Mouse (Mus musculus) E14TG2a.4 (cell line): ENCODE results near the gene Atp6v0c.

ENCODE experiments used
- H3K27me3 ChIP-seq: 2 replicates; pipeline ENCODE4 v1.6.1; 2014; ENCODE audit warnings: low read length, control low read depth; ENCODE audit not compliant: insufficient read depth
- H3K36me3 ChIP-seq: 2 replicates; pipeline ENCODE4 v1.6.1; 2014; ENCODE audit warnings: low read length, control low read depth; ENCODE audit not compliant: insufficient read depth
- H3K4me1 ChIP-seq: replicated peaks from 2 replicates; pipeline ENCODE4 v1.6.1; 2014; ENCODE audit warnings: low read depth, low read length, control low read depth
- H3K4me3 ChIP-seq: replicated peaks from 2 replicates; pipeline ENCODE4 v1.5.1; 2014; ENCODE audit warnings: mild to moderate bottlenecking, low read length
- H3K9me3 ChIP-seq: 2 replicates; pipeline ENCODE4 v1.6.1; 2014; ENCODE audit warnings: low read length, control low read depth
- CTCF ChIP-seq: conservative IDR thresholded peaks from 2 replicates; pipeline ENCODE4 v1.5.1; 2014; ENCODE audit warnings: low read length
- NANOG ChIP-seq: IDR thresholded peaks from 2 replicates; pipeline ENCODE4 v1.6.1; 2014; ENCODE audit warnings: borderline replicate concordance, low read length, mixed read lengths
- POU5F1 ChIP-seq: IDR thresholded peaks from 2 replicates; pipeline ENCODE4 v1.6.1; 2014; ENCODE audit warnings: low read length, borderline replicate concordance

Gene Atp6v0c

GRCm38 (mm10) chr17:24208641-24209042 is 39.1 kb upstream of the Atp6v0c start:
- no peak for TF ChIP-seq CTCF
- TF ChIP-seq NANOG = no peak
- TF ChIP-seq POU5F1 = no peak
- H3K4me3 ChIP-seq = peak overlapping the region; percentile 87
- H3K36me3 ChIP-seq = no peaks in the 10 kb centered on the region
- H3K4me1 ChIP-seq = peaks cover 88% of the 10 kb centered on the region
- peaks cover 74% of the 10 kb centered on the region for H3K27me3 ChIP-seq
- no peaks in the 10 kb centered on the region for H3K9me3 ChIP-seq

- Histone ChIP-seq H3K4me3 (peak overlapping the region; percentile 87), H3K4me1 (peaks cover 88% of the 10 kb centered on the region), H3K27me3 (peaks cover 71% of the 10 kb centered on the region), H3K36me3 (no peaks in the 10 kb centered on the region), H3K9me3 (no peaks in the 10 kb centered on the region)
- TF ChIP-seq POU5F1 = no peak
- TF ChIP-seq CTCF = no peak
- TF ChIP-seq NANOG = no peak
Measured at GRCm38 (mm10) chr17:24207768-24208640, 38.5 kb upstream of the Atp6v0c start.

GRCm38 (mm10) chr17:24206451-24207351 is 37.2 kb upstream of the Atp6v0c start:
- TF ChIP-seq POU5F1 = no peak
- no peak for TF ChIP-seq CTCF
- no peak for TF ChIP-seq NANOG
- peaks cover 90% of the 10 kb centered on the region for H3K4me1 ChIP-seq
- H3K27me3 ChIP-seq = peaks cover 59% of the 10 kb centered on the region
- H3K36me3 ChIP-seq = peaks cover 8% of the 10 kb centered on the region; the same call in 1 of the 2 replicates
- H3K9me3 ChIP-seq = no peaks in the 10 kb centered on the region
- peak overlapping the region; percentile 87 for H3K4me3 ChIP-seq

- H3K4me1 ChIP-seq = peaks cover 90% of the 10 kb centered on the region
- no peak for TF ChIP-seq CTCF
- no peak for TF ChIP-seq POU5F1
- TF ChIP-seq NANOG = no peak
- H3K4me3 ChIP-seq = peak overlapping the region; percentile 87
- peaks cover 51% of the 10 kb centered on the region for H3K27me3 ChIP-seq
- no peaks in the 10 kb centered on the region for H3K9me3 ChIP-seq
- peaks cover 15% of the 10 kb centered on the region for H3K36me3 ChIP-seq
Measured at GRCm38 (mm10) chr17:24205908-24206361, 36.4 kb upstream of the Atp6v0c start.

GRCm38 (mm10) chr17:24205284-24205888 is 35.9 kb upstream of the Atp6v0c start, which contains the start of gene Tbc1d24:
Tbc1d24 (minus strand) TSS chr17:24205562.
- peaks cover 46% of the 10 kb centered on the region for H3K27me3 ChIP-seq
- TF ChIP-seq POU5F1 (no peak), NANOG (no peak), CTCF (no peak)
- H3K4me1 ChIP-seq = peaks cover 90% of the 10 kb centered on the region
- peaks cover 21% of the 10 kb centered on the region for H3K36me3 ChIP-seq
- H3K9me3 ChIP-seq = no peaks in the 10 kb centered on the region
- H3K4me3 ChIP-seq = peak within 1 kb of the TSS; percentile 87

- TF ChIP-seq CTCF = no peak
- no peak for TF ChIP-seq NANOG
- TF ChIP-seq POU5F1 = no peak
- H3K4me1 ChIP-seq = peaks cover 90% of the 10 kb centered on the region
- peaks cover 22% of the 10 kb centered on the region for H3K36me3 ChIP-seq
- no peaks in the 10 kb centered on the region for H3K9me3 ChIP-seq
- H3K27me3 ChIP-seq = peaks cover 40% of the 10 kb centered on the region
- H3K4me3 ChIP-seq = peak overlapping the region; percentile 87
Measured at GRCm38 (mm10) chr17:24204846-24205245, 35.3 kb upstream of the Atp6v0c start.

GRCm38 (mm10) chr17:24203611-24204534 is 34.4 kb upstream of the Atp6v0c start:
- H3K36me3 ChIP-seq = peaks cover 22% of the 10 kb centered on the region
- no peak for TF ChIP-seq POU5F1
- no peak for TF ChIP-seq NANOG
- H3K9me3 ChIP-seq = no peaks in the 10 kb centered on the region
- H3K4me1 ChIP-seq = peaks cover 93% of the 10 kb centered on the region
- H3K27me3 ChIP-seq = peaks cover 33% of the 10 kb centered on the region
- peak overlapping the region; percentile 87 for H3K4me3 ChIP-seq
